Mouse (Mus musculus): ENCODE results near the gene Zc3h12a. TPM values are rescaled to one million over a fixed set of nuclear protein-coding genes. Genes with fewer than 3 reads are reported as not detected.

Gene Zc3h12a
- polyA plus RNA-seq, 1 experiment from 2014 or later, result 1.3 TPM

DNA sequence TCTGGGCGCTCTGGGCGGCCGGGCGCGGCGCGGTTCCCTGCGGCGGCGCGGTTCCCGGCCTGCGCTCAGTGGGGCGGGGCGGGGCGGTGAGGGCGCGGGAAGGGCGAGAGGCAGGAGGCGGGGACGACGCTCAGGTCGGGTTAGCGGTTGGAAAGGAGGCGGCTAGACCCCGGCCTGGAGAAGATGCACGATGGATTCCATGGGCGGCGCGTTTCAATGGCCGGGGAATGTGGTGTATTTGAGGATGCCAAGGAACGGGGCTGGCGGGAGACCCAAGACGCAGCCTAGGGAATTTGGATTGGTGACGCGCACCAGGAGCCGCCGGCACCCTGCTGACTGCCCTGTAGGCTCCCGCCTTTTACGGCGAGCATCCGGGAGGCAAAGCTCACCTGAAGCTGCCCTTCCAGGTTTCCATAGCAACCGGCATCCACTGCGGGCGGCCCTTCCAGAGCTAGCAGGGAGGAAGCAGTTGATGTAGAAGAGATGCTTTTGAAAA lies 42.2 kb downstream of the Zc3h12a start:
- H3K4me3 ChIP-seq (ENCODE audit: low read depth, low read length), result peak overlapping the region; percentile 89
- H3K36me3 ChIP-seq (ENCODE audit: control insufficient read depth, insufficient read depth, low read length), result peaks cover 15% of the 10 kb centered on the region; the same call in 1 of the 2 replicates
- DNase-seq (ENCODE audit: low spot score) (no peak), ATAC-seq (replicated peaks; ENCODE audit: low FRiP score) (peak; percentile 95)
- peak overlapping the region; percentile 76 for H3K4me2 ChIP-seq
- under 1% methylated on average over 37 of the region's 45 CpGs for WGBS
- H3K27ac ChIP-seq (ENCODE audit: low read depth, low read length), result peak overlapping the region; percentile 86
- H3K9me3 ChIP-seq (ENCODE audit: control insufficient read depth, low read length), result no peaks in the 10 kb centered on the region
- peak overlapping the region; percentile 90 for H3K9ac ChIP-seq (ENCODE audit: low read depth, low read length)
- no peaks in the 10 kb centered on the region for H3K27me3 ChIP-seq (replicated peaks; ENCODE audit: control insufficient read depth, insufficient read depth, low read length)
- peaks cover 3% of the 10 kb centered on the region for H3K4me1 ChIP-seq (replicated peaks; ENCODE audit: control insufficient read depth, insufficient read depth, low read length)

DNA sequence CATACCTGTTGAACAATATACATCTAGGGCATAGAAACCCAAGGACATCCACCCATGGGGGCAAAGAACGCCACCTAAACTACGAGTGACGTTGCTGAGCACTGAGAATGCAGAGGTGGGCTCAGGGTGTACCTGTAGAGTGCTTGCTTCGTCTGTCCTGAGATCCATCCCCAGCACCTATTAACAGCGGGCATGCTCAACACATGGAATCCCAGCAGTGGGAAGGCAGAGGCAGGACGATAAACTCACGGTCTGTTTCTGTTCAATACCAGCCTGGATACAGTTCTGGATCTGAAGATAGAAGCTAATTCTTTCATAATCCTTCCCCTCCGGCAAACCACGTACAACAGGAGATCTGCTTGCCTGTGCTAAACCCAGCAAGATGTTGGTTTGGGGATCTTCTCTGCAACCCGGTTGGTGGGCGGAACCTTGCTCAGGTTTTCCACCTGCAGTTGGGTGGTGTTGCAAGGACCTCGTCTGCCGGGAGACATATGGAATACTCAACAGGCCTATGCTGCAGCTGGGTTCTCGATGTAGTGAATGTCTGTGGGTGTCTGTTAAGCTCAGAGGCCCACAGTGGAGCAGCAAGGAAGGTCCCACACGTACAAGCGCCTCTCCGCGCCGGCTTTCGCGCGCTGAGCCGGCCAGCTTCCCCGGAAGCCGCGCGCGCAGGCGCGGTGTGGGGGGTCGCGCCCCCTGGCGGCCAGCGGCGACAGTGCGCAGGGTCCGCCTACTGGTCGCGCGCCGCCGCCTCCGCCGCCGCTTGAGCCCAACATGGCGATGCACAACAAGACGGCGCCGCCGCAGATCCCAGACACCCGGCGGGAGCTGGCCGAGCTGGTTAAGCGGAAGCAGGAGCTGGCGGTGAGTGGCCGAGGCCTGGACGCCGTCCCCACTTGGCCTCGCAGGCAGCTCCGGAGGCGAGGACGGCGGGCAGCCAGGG lies 43.0 kb downstream of the Zc3h12a start, which contains the start of gene Meaf6:
TSS of gene Meaf6 (plus strand) at position 732 of the 943 bp plus-strand sequence.
- Histone ChIP-seq H3K36me3 (ENCODE audit: control insufficient read depth, insufficient read depth, low read length) (peaks cover 9% of the 10 kb centered on the region; the same call in 1 of the 2 replicates), H3K4me1 (replicated peaks; ENCODE audit: control insufficient read depth, insufficient read depth, low read length) (peaks cover 3% of the 10 kb centered on the region), H3K9ac (ENCODE audit: low read depth, low read length) (peak within 1 kb of the TSS; percentile 90), H3K27me3 (replicated peaks; ENCODE audit: control insufficient read depth, insufficient read depth, low read length) (no peaks in the 10 kb centered on the region), H3K9me3 (ENCODE audit: control insufficient read depth, low read length) (no peaks in the 10 kb centered on the region), H3K4me3 (ENCODE audit: low read depth, low read length) (peak within 1 kb of the TSS; percentile 89), H3K27ac (ENCODE audit: low read depth, low read length) (peak within 1 kb of the TSS; percentile 86), H3K4me2 (peak within 1 kb of the TSS; percentile 76)
- DNase-seq (ENCODE audit: low spot score) (peak; percentile 94), ATAC-seq (replicated peaks; ENCODE audit: low FRiP score) (peak; percentile 90)
- WGBS, result 2% methylated on average over 63 of the region's 63 CpGs

DNA sequence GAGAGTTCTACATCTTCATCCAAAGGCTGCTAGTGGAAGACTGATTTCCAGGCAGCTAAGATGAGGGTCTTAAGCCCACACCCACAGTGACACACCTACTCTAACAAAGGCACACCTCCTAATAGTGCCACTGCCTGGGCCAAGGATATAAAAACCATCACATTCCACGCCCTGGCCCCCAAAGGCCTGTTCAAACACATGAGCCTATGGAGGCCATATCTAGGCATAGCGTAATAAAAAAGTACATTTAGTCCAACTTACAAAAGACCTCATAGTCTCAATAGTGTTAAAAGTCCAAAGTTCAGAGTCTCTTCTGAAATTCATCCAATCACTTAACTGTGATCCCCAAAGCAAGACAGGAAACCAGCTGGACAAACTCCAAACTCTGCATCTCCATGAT lies 48.9 kb downstream of the Zc3h12a start:
- peaks cover 18% of the 10 kb centered on the region; the same call in 1 of the 2 replicates for H3K36me3 ChIP-seq (ENCODE audit: control insufficient read depth, insufficient read depth, low read length)
- no peak for DNase-seq (ENCODE audit: low spot score)
- no peak overlapping the region for H3K9ac ChIP-seq (ENCODE audit: low read depth, low read length)
- no peak overlapping the region for H3K27ac ChIP-seq (ENCODE audit: low read depth, low read length)
- H3K4me2 ChIP-seq, result no peak overlapping the region
- no peak overlapping the region for H3K4me3 ChIP-seq (ENCODE audit: low read depth, low read length)
- 91% methylated on average over 2 of the region's 2 CpGs for WGBS
- ATAC-seq (replicated peaks; ENCODE audit: low FRiP score), result no peak
- no peaks in the 10 kb centered on the region for H3K9me3 ChIP-seq (ENCODE audit: control insufficient read depth, low read length)
- no peaks in the 10 kb centered on the region for H3K4me1 ChIP-seq (replicated peaks; ENCODE audit: control insufficient read depth, insufficient read depth, low read length)
- H3K27me3 ChIP-seq (replicated peaks; ENCODE audit: control insufficient read depth, insufficient read depth, low read length), result no peaks in the 10 kb centered on the region

DNA sequence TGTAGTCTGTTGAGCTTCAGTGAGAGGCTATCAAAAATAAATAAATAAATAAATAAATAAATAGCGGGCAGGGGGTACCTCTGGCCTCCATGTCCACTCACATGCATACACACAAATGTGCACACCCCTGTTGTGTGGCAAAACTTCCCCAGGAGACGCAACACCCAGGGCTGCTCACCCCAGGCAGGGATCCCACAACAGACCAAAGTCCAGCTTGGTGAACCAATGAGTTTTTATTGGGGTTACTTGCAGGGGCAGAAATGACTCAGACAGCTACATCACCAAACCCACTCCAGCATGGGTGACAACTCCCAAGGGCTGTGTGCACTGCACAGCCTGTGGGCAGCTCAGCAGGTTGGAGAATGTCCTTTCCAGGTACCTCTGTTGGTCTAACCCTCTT lies 49.9 kb downstream of the Zc3h12a start:
- Histone ChIP-seq H3K36me3 (ENCODE audit: control insufficient read depth, insufficient read depth, low read length) (peaks cover 28% of the 10 kb centered on the region), H3K27me3 (replicated peaks; ENCODE audit: control insufficient read depth, insufficient read depth, low read length) (no peaks in the 10 kb centered on the region)
- WGBS, result 81% methylated on average over 2 of the region's 2 CpGs

More for the DNA sequence above, 49.9 kb downstream of the Zc3h12a start:
- H3K9ac ChIP-seq (ENCODE audit: low read depth, low read length), result no peak overlapping the region
- H3K9me3 ChIP-seq (ENCODE audit: control insufficient read depth, low read length), result no peaks in the 10 kb centered on the region
- no peak overlapping the region for H3K27ac ChIP-seq (ENCODE audit: low read depth, low read length)
- no peak overlapping the region for H3K4me3 ChIP-seq (ENCODE audit: low read depth, low read length)
- H3K4me2 ChIP-seq, result no peak overlapping the region
- no peaks in the 10 kb centered on the region for H3K4me1 ChIP-seq (replicated peaks; ENCODE audit: control insufficient read depth, insufficient read depth, low read length)
- ATAC-seq (replicated peaks; ENCODE audit: low FRiP score) (no peak), DNase-seq (ENCODE audit: low spot score) (no peak)

Other genes starting within 250 kb of the Zc3h12a start
- gene Epha10, start 246.9 kb downstream of the Zc3h12a start, polyA plus RNA-seq (2014; fragmentation: Nextera tagmentation; extraction: Ambion mirVana), result 0.08 TPM in 1 of 2 replicates, not detected in the other
- 3.5 and 4.1 TPM in 2 replicates for gene 9930104L06Rik, start 190.8 kb downstream of the Zc3h12a start, polyA plus RNA-seq (2014; fragmentation: Nextera tagmentation; extraction: Ambion mirVana)
- 190 and 201 TPM in 2 replicates for gene Cdca8, start 188.5 kb downstream of the Zc3h12a start, polyA plus RNA-seq (2014; fragmentation: Nextera tagmentation; extraction: Ambion mirVana)
- 4.9 and 5.2 TPM in 2 replicates for gene Rspo1, start 141.4 kb downstream of the Zc3h12a start, polyA plus RNA-seq (2014; fragmentation: Nextera tagmentation; extraction: Ambion mirVana)
- gene Gnl2, start 111.3 kb downstream of the Zc3h12a start, polyA plus RNA-seq (2014; fragmentation: Nextera tagmentation; extraction: Ambion mirVana), result 106 and 107 TPM in 2 replicates
- gene Dnali1, start 62.1 kb downstream of the Zc3h12a start, polyA plus RNA-seq (2014; fragmentation: Nextera tagmentation; extraction: Ambion mirVana), result 0.07 and 0.19 TPM in 2 replicates
- 26.7 and 31.3 TPM in 2 replicates for gene Snip1, start 61.2 kb downstream of the Zc3h12a start, polyA plus RNA-seq (2014; fragmentation: Nextera tagmentation; extraction: Ambion mirVana)
- 53.6 and 54.2 TPM in 2 replicates for gene Meaf6, start 42.7 kb downstream of the Zc3h12a start, polyA plus RNA-seq (2014; fragmentation: Nextera tagmentation; extraction: Ambion mirVana)

Measured in liver, embryonic 11.5 days (tissue).